8 mouse cellular contexts compared by ENCODE assay signal in the genomic region with DNA sequence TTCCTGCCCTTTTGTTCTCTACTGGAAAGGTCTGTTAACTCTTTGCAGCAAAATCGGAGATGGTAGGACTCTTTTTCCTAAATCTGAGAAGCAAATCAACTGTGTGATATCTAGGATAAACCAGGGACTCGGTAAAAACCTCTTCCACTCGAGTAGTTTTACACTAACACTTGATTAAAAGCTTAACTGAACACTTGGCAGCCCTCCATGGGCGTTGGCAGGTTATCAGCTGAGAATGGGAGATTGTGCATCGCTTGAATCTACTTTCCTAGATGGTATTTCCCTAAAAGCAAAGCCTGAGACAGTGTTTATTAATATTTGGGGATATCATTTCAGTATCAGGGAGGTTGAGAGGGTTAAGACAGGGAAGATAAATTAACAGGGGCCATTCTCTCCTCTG.
A peak's percentile ranks its signal among the peaks of the same experiment; 100 is the strongest.
DNase-seq lines count a peak whose midpoint lies in the region; ATAC-seq lines count a peak whose summit lies in the region.

No protein-coding gene starts in this region.

- H3K9me3 ChIP-seq in forebrain, embryonic 15.5 days = no peaks in the 10 kb centered on the region
- H3K9me3 ChIP-seq in forebrain, embryonic 16.5 days (ENCODE audit: control insufficient read depth, low read length) = no peaks in the 10 kb centered on the region
- H3K9me3 ChIP-seq in neural tube, embryonic 15.5 days (replicated peaks) = no peaks in the 10 kb centered on the region
- no peaks in the 10 kb centered on the region for H3K9me3 ChIP-seq in hindbrain, embryonic 12.5 days (replicated peaks)

- H3K9ac ChIP-seq in forebrain, embryonic 15.5 days (replicated peaks) = no peak overlapping the region
- no peak overlapping the region for H3K9ac ChIP-seq in forebrain, embryonic 16.5 days (replicated peaks; ENCODE audit: low read depth, low read length)
- H3K9ac ChIP-seq in neural tube, embryonic 15.5 days (replicated peaks) = no peak overlapping the region
- H3K9ac ChIP-seq in hindbrain, embryonic 12.5 days = no peak overlapping the region

- no peaks in the 10 kb centered on the region for H3K27me3 ChIP-seq in forebrain, embryonic 15.5 days
- H3K27me3 ChIP-seq in forebrain, embryonic 16.5 days (replicated peaks; ENCODE audit: control insufficient read depth, insufficient read depth, low read length) = no peaks in the 10 kb centered on the region
- no peaks in the 10 kb centered on the region for H3K27me3 ChIP-seq in neural tube, embryonic 15.5 days (replicated peaks)
- H3K27me3 ChIP-seq in hindbrain, embryonic 12.5 days = no peaks in the 10 kb centered on the region

- H3K4me1 ChIP-seq in forebrain, embryonic 15.5 days = peaks cover 12% of the 10 kb centered on the region
- peaks cover 3% of the 10 kb centered on the region; the same call in 1 of the 2 replicates for H3K4me1 ChIP-seq in forebrain, embryonic 16.5 days (replicated peaks; ENCODE audit: control insufficient read depth, insufficient read depth, low read length)
- peaks cover 10% of the 10 kb centered on the region for H3K4me1 ChIP-seq in neural tube, embryonic 15.5 days
- peaks cover 2% of the 10 kb centered on the region; the same call in 1 of the 2 replicates for H3K4me1 ChIP-seq in hindbrain, embryonic 12.5 days

- H3K4me3 ChIP-seq in forebrain, embryonic 15.5 days = no peak overlapping the region
- H3K4me3 ChIP-seq in forebrain, embryonic 16.5 days (replicated peaks; ENCODE audit: low read length) = no peak overlapping the region
- no peak overlapping the region for H3K4me3 ChIP-seq in neural tube, embryonic 15.5 days (replicated peaks)
- no peak overlapping the region for H3K4me3 ChIP-seq in hindbrain, embryonic 12.5 days

- 20% methylated on average over 5 of the region's 5 CpGs for WGBS in forebrain, embryonic 15.5 days
- WGBS in forebrain, embryonic 16.5 days = 15% methylated on average over 5 of the region's 5 CpGs
- 53% methylated on average over 5 of the region's 5 CpGs for WGBS in neural tube, embryonic 15.5 days
- WGBS in hindbrain, embryonic 12.5 days = 71% methylated on average over 5 of the region's 5 CpGs

- H3K4me2 ChIP-seq in forebrain, embryonic 15.5 days (replicated peaks) = 0 out of 2 replicates have a peak overlapping the region, but pooled peaks have one; percentile 11
- no peak overlapping the region for H3K4me2 ChIP-seq in forebrain, embryonic 16.5 days (ENCODE audit: low read length)
- no peak overlapping the region for H3K4me2 ChIP-seq in neural tube, embryonic 15.5 days
- H3K4me2 ChIP-seq in hindbrain, embryonic 12.5 days (replicated peaks) = no peak overlapping the region

- peak; percentile 78 for DNase-seq in Muller cell, postnatal 12 days (ENCODE audit: inconsistent ontology term)
- DNase-seq in cerebellum, postnatal 25 days = peak; percentile 91 to 95
- DNase-seq in left cerebral cortex, adult 11 months (ENCODE audit: low spot score) = peak; percentile 7
- DNase-seq in heart, adult 8-10 months (ENCODE audit: low spot score) = no peak

- ATAC-seq in forebrain, embryonic 15.5 days (replicated peaks) = no peak
- no peak for ATAC-seq in forebrain, embryonic 16.5 days
- no peak for ATAC-seq in neural tube, embryonic 15.5 days (ENCODE audit: low FRiP score)
- no peak for ATAC-seq in hindbrain, embryonic 12.5 days (ENCODE audit: low FRiP score)

- H3K36me3 ChIP-seq in forebrain, embryonic 15.5 days = no peaks in the 10 kb centered on the region
- no peaks in the 10 kb centered on the region for H3K36me3 ChIP-seq in forebrain, embryonic 16.5 days (ENCODE audit: control insufficient read depth, insufficient read depth)
- no peaks in the 10 kb centered on the region for H3K36me3 ChIP-seq in neural tube, embryonic 15.5 days
- no peaks in the 10 kb centered on the region for H3K36me3 ChIP-seq in hindbrain, embryonic 12.5 days

- no peak overlapping the region; the same call in 1 of the 2 replicates for H3K27ac ChIP-seq in forebrain, embryonic 15.5 days (replicated peaks)
- H3K27ac ChIP-seq in forebrain, embryonic 16.5 days (ENCODE audit: low read length) = no peak overlapping the region
- H3K27ac ChIP-seq in neural tube, embryonic 15.5 days (replicated peaks) = no peak overlapping the region
- H3K27ac ChIP-seq in hindbrain, embryonic 12.5 days = no peak overlapping the region
